ENCODE assay signal across 32 mouse cellular contexts in the genomic region with DNA sequence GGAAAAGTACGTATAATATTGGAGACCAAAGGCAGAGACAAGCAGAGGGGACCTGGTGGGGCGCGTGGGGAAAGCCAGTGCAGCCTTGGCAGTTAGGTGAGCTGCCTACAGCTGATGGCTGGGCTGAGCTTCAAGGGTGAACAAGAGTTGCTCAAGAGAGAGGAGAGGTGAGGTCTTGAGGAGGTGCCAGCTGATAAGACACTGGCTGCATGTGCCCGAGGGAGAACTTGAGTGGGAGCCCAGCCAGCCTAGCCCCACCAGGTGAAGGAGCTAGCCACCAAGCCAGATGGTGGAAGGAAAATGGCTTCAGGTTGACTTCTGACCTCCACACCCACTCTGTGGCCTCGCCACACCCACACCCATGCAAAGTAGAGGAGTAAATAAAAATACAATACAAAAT. TPM values are rescaled to one million over a fixed set of nuclear protein-coding genes. Genes with fewer than 3 reads are reported as not detected.
DNase-seq lines count a peak whose midpoint lies in the region; ATAC-seq lines count a peak whose summit lies in the region.
"Had no signal": no experiment of that assay in that cellular context is flagged by ENCODE, and none has a peak within 500 bp of the region (broad histone marks: within the 10 kb centered on the region; RNA-seq: fewer than 3 reads in every experiment).

No protein-coding gene starts in this region.

- 0 out of 2 replicates have a peak overlapping the region, but pooled peaks have one; percentile 7 for H3K9ac ChIP-seq in lung, embryonic 16.5 days (ENCODE audit: low read length)
- H3K9ac ChIP-seq: forebrain, embryonic 13.5 days; heart, embryonic 13.5 days; hindbrain, embryonic 14.5 days had no signal

- no peak for ATAC-seq in lung, embryonic 16.5 days (ENCODE audit: low read depth)
- ATAC-seq: forebrain, embryonic 13.5 days; forebrain, embryonic 16.5 days; hindbrain, postnatal 0 days; inflammation-experienced regulatory T-cells, adult 6 months; Patski had no signal

- peaks cover 29% of the 10 kb centered on the region for H3K4me1 ChIP-seq in lung, embryonic 16.5 days (replicated peaks; ENCODE audit: control insufficient read depth, insufficient read depth, low read length)

- H3K4me3 ChIP-seq in lung, embryonic 16.5 days (ENCODE audit: low read length): no peak overlapping the region
- H3K4me3 ChIP-seq: forebrain, embryonic 10.5 days; forebrain, embryonic 13.5 days; heart, embryonic 10.5 days; heart, embryonic 13.5 days had no signal

- WGBS in lung, embryonic 16.5 days: 58% methylated on average over 5 of the region's 5 CpGs

- H3K27me3 ChIP-seq in lung, embryonic 16.5 days (ENCODE audit: control insufficient read depth, insufficient read depth, low read depth, low read length): no peaks in the 10 kb centered on the region
- H3K27me3 ChIP-seq: CH12.LX; forebrain, embryonic 13.5 days; heart, embryonic 13.5 days; Patski had no signal

- no peaks in the 10 kb centered on the region for H3K36me3 ChIP-seq in lung, embryonic 16.5 days (ENCODE audit: control insufficient read depth, insufficient read depth, low read length)
- H3K36me3 ChIP-seq: forebrain, embryonic 10.5 days; heart, embryonic 10.5 days; heart, embryonic 13.5 days had no signal

- DNase-seq in lung, postnatal 10 days: peak; percentile 44
- DNase-seq in lung, postnatal 36 days: peak; percentile 70
- DNase-seq in cerebellum, postnatal 4 days (ENCODE audit: low spot score in 2 of 2): no peak
- no peak for DNase-seq in urinary bladder, adult 2 months (ENCODE audit: low spot score)
- no peak for DNase-seq in right cerebral cortex, postnatal 10 days (ENCODE audit: low spot score in 2 of 2)
- DNase-seq: adrenal gland, adult 2 months; adrenal gland, postnatal 14 days; B cell, adult 2 months; cerebellum, adult 11 months; cerebellum, adult 8-10 months; cerebellum, postnatal 10 days; cerebellum, postnatal 36 days; gastrocnemius, postnatal 14 days; heart, adult 18-20 months; heart, postnatal 14 days; heart, postnatal 4 days had no signal

- no peaks in the 10 kb centered on the region for H3K9me3 ChIP-seq in lung, embryonic 16.5 days (ENCODE audit: control insufficient read depth, low read length)
- H3K9me3 ChIP-seq: forebrain, embryonic 10.5 days; forebrain, embryonic 13.5 days; G1E; heart, embryonic 10.5 days; heart, embryonic 13.5 days had no signal

- H3K4me2 ChIP-seq in lung, embryonic 16.5 days (ENCODE audit: low read depth, low read length): no peak overlapping the region
- H3K4me2 ChIP-seq: forebrain, embryonic 13.5 days; heart, embryonic 13.5 days; hindbrain, embryonic 14.5 days had no signal

- H3K27ac ChIP-seq in lung, embryonic 16.5 days (ENCODE audit: low read length): peak overlapping the region; percentile 59
- H3K27ac ChIP-seq: forebrain, embryonic 10.5 days; forebrain, embryonic 13.5 days; heart, embryonic 10.5 days; heart, embryonic 13.5 days; hindbrain, embryonic 14.5 days; hindbrain, postnatal 0 days had no signal

RNA-seq across cellular contexts. Expression of a gene that starts 14.9 kb away (rescaled TPM):
- polyA plus RNA-seq in lung, embryonic 16.5 days (2015; fragmentation: Nextera tagmentation; extraction: Ambion mirVana): 3.7 and 4.5 TPM in 2 replicates
- 6.6 and 8.9 TPM in 2 replicates for polyA plus RNA-seq in urinary bladder, adult 2 months (2012; rRNA removed)

RNA-seq across cellular contexts. Expression of a gene that starts 34.1 kb away (rescaled TPM):
- not detected in 2 replicates for polyA plus RNA-seq in lung, embryonic 16.5 days (2015; fragmentation: Nextera tagmentation; extraction: Ambion mirVana)
- not detected in 2 replicates for polyA plus RNA-seq in urinary bladder, adult 2 months (2012; rRNA removed)
- polyA plus RNA-seq: adrenal gland, adult 2 months; embryonic facial prominence, embryonic 11.5 days; embryonic facial prominence, embryonic 14.5 days; forebrain, embryonic 10.5 days; forebrain, embryonic 13.5 days; forebrain, embryonic 16.5 days; G1E; heart, embryonic 10.5 days; heart, embryonic 13.5 days; heart, embryonic 16.5 days; hindbrain, embryonic 11.5 days; inflammation-experienced regulatory T-cells, adult 6 months; Patski had no signal

RNA-seq across cellular contexts. Expression of a gene that starts 44.0 kb away (rescaled TPM):
- 0.44 TPM in 2 replicates for polyA plus RNA-seq in lung, embryonic 16.5 days (2015; fragmentation: Nextera tagmentation; extraction: Ambion mirVana)
- 1.3 and 3.3 TPM in 2 replicates for polyA plus RNA-seq in urinary bladder, adult 2 months (2012; rRNA removed)
- polyA plus RNA-seq: G1E; heart, embryonic 13.5 days; inflammation-experienced regulatory T-cells, adult 6 months had no signal

Comparison
In these comparisons a context has a peak if more than half of its experiments do, and no peak if none do; other contexts are left out.
1. DNase-seq: peak in lung, postnatal 10 days (single experiment) and lung, postnatal 36 days (single experiment); none in cerebellum, postnatal 4 days (0 of 2), urinary bladder, adult 2 months (single experiment) and right cerebral cortex, postnatal 10 days (0 of 2).